Mouse (Mus musculus) lung, embryonic 16.5 days (tissue): Measurements from ENCODE around the gene Satb2. TPM values are rescaled to one million over a fixed set of nuclear protein-coding genes. Genes with fewer than 3 reads are reported as not detected.
"Not testable (repeated sequence)": the region's sequence is repeated elsewhere in the genome, so short reads cannot be mapped to it uniquely, and the experiment has no call there.

Experiments
- ATAC-seq: fragments of 200-750 bp; cut with Nextera tagmentation; 2 replicates; pipeline ENCODE4 v1.8.0; 2017; ENCODE audit warnings: low read depth, mild to moderate bottlenecking, moderate library complexity
- H3K27ac ChIP-seq: fragments of 300-500 bp; sonication (generic); 2 replicates; pipeline ENCODE4 v1.5.1; 2014; ENCODE audit warnings: mild to moderate bottlenecking, control low read depth, low read length
- H3K27me3 ChIP-seq: fragments of 300-500 bp; sonication (generic); 2 replicates; pipeline ENCODE4 v1.6.1; 2014; ENCODE audit warnings: low read depth, low read length, mixed read lengths; ENCODE audit not compliant: control insufficient read depth, insufficient read depth
- H3K36me3 ChIP-seq: fragments of 300-500 bp; sonication (generic); 2 replicates; pipeline ENCODE4 v1.6.1; 2014; ENCODE audit warnings: low read length; ENCODE audit not compliant: control insufficient read depth, insufficient read depth
- H3K4me1 ChIP-seq: fragments of 300-500 bp; sonication (generic); replicated peaks from 2 replicates; pipeline ENCODE4 v1.6.1; 2014; ENCODE audit warnings: low read length, mixed read lengths; ENCODE audit not compliant: control insufficient read depth, insufficient read depth
- H3K4me2 ChIP-seq: fragments of 300-500 bp; sonication (generic); 2 replicates; pipeline ENCODE4 v1.6.1; 2014; ENCODE audit warnings: low read depth, low read length, control low read depth
- H3K4me3 ChIP-seq: fragments of 300-500 bp; sonication (generic); 2 replicates; pipeline ENCODE4 v1.5.1; 2014; ENCODE audit warnings: mild to moderate bottlenecking, low read length, control low read depth
- H3K9ac ChIP-seq: fragments of 300-500 bp; sonication (generic); 2 replicates; pipeline ENCODE4 v1.6.1; 2014; ENCODE audit warnings: low read length, control low read depth
- H3K9me3 ChIP-seq: fragments of 300-500 bp; sonication (generic); 2 replicates; pipeline ENCODE4 v1.6.1; 2016; ENCODE audit warnings: low read length; ENCODE audit not compliant: control insufficient read depth
- WGBS: fragments of 180-500 bp; shearing (Covaris S2); extraction: QIAGEN DNeasy Blood & Tissue Kit; methylation state at CpG from one replicate; pipeline ENCODE4 v1.1.7; 2014; 5-methylcytosine and 5-hydroxymethylcytosine counted together
- polyA plus RNA-seq: library from polyadenylated mRNA; unstranded; fragments of >200 nt; fragmentation: Nextera tagmentation; extraction: Ambion mirVana; gene quantifications from 2 replicates; pipeline ENCODE4 v1.2.1, GENCODE M21; 2015

Gene Satb2
- polyA plus RNA-seq, 1 experiment from 2014 or later = 0.54 TPM

GRCm38 (mm10) chr1:56800611-56801010 lies 177.8 kb downstream of the Satb2 start:
- no peak for ATAC-seq
- H3K4me2 ChIP-seq = no peak overlapping the region
- H3K27me3 ChIP-seq = no peaks in the 10 kb centered on the region
- H3K9me3 ChIP-seq = no peaks in the 10 kb centered on the region
- no peak overlapping the region for H3K9ac ChIP-seq
- no peaks in the 10 kb centered on the region for H3K4me1 ChIP-seq
- 83% methylated on average over 7 of the region's 7 CpGs for WGBS
- H3K36me3 ChIP-seq = no peaks in the 10 kb centered on the region
- no peak overlapping the region for H3K4me3 ChIP-seq
- H3K27ac ChIP-seq = no peak overlapping the region

DNA sequence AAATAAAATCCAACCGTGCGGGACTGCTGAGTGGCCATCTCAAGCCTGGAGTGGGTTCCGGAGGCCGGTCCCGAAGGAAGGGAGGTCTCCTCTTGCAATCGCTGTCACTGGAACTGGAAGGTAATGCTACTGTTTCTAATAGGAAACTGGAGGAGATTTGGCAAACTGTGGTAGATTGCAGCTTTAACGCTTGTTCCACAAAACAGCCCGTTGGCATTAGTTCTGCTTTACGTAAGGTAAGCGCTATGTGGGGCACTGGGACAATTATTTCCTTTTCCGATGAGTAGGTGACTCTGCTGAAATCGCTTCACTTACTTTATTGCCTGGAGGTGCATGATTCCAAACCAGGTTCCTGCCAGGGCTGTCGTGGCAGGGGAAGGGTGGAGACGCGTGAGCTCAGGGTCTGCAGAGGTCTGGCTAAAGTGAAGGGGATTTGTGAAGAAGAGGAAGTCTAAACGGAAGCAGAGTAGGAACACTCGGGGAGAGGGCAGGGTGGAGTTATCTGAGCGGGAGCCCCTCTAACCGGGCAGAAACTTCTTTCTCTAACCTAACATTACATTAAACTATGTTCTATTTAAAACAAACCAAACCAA lies 183.3 kb downstream of the Satb2 start:
- H3K4me1 ChIP-seq = no peaks in the 10 kb centered on the region
- H3K27ac ChIP-seq = no peak overlapping the region
- H3K4me2 ChIP-seq = no peak overlapping the region
- no peaks in the 10 kb centered on the region for H3K27me3 ChIP-seq
- no peak for ATAC-seq
- H3K9ac ChIP-seq = no peak overlapping the region
- H3K9me3 ChIP-seq = no peaks in the 10 kb centered on the region
- no peak overlapping the region for H3K4me3 ChIP-seq
- H3K36me3 ChIP-seq = no peaks in the 10 kb centered on the region
- 80% methylated on average over 19 of the region's 19 CpGs for whole genome bisulfite sequencing

DNA sequence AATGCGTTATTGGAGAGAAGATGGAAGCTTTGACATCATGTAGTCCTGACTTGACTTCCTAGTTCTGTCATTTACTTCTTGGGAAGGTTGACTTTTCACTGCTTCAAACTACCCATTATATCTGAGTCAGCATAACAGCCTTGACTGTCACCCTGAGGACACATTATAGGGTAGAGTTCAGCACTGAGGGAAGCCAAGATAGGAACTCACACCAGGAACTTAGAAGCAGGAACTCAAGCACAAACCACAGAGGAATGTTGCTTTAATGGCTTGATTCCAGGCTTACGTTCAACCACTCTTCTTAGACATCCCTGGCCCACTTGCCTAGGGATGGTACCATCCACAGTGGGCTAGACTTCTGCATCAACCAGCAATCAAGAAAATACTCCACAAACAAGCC lies 188.8 kb downstream of the Satb2 start:
- Histone ChIP-seq H3K27me3 (no peaks in the 10 kb centered on the region), H3K4me1 (no peaks in the 10 kb centered on the region), H3K27ac (no peak overlapping the region), H3K36me3 (no peaks in the 10 kb centered on the region), H3K9ac (no peak overlapping the region), H3K4me3 (no peak overlapping the region), H3K4me2 (no peak overlapping the region), H3K9me3 (no peaks in the 10 kb centered on the region)
- 77% methylated on average over 2 of the region's 2 CpGs for WGBS
- no peak for ATAC-seq

DNA sequence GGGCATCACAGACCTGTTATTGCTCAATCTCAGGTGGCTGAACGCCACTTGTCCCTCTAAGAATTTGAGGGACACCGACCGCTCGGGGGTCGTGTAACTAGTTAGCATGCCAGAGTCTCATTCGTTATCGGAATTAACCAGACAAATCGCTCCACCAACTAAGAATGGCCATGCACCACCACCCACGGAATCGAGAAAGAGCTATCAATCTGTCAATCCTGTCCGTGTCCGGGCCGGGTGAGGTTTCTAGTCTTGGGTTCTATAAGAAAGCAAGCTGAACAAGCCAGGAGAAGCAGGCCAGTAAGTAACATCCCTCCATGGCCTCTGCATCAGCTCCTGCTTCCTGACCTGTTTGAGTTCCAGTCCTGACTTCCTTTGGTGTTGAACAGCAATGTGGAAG lies 196.3 kb downstream of the Satb2 start:
- H3K4me1 ChIP-seq, H3K9ac ChIP-seq, H3K9me3 ChIP-seq, H3K36me3 ChIP-seq, H3K4me3 ChIP-seq, H3K27me3 ChIP-seq, H3K4me2 ChIP-seq, H3K27ac ChIP-seq: not testable (repeated sequence)
- peak; percentile 77; the same call in 1 of the 2 replicates for ATAC-seq
- WGBS = 87% methylated on average over 13 of the region's 13 CpGs

DNA sequence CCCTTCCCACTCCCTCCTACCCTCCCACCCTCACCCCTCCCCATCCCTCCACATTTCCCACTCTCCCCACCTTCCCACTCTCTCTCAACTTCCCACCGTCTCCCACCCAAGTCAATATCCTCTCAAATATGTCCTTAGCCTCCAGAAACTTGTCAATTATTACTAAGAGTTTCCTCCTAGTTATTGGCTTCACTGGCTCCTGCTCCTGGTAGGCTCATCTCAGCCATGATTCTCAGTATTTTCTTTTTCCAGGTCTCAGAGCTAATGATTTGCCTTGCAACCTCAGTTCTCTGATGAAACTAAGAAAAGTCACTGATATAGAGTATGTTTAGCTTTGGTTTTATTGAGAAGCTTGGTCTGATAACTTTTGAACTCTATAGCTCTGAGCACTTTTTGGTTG lies 214.2 kb downstream of the Satb2 start:
- Histone ChIP-seq H3K4me2 (no peak overlapping the region), H3K9me3 (no peaks in the 10 kb centered on the region), H3K4me1 (no peaks in the 10 kb centered on the region), H3K27ac (no peak overlapping the region), H3K27me3 (no peaks in the 10 kb centered on the region), H3K4me3 (no peak overlapping the region), H3K36me3 (no peaks in the 10 kb centered on the region), H3K9ac (no peak overlapping the region)
- no peak for ATAC-seq
- WGBS = 64% methylated on average over 1 of the region's 1 CpGs

DNA sequence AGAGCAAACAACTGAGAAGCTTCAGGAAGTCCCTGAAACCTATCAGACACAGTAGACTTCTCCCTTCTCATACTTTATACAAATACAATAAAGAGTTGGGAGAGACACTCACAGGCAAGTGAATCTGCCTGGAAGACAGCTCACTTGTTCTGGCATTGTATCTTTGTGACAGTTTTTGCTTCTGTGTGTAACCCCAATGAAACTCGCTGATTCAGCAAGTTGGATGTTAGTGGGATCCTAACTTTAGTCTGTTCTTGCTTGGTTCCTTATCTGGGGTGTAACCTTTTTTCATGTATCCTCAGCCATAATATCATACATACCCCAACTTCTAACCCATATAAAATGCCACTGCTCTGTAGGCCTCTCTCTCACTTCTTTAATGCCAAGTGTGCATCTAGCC lies 216.9 kb downstream of the Satb2 start:
- no peak overlapping the region for H3K4me2 ChIP-seq
- no peaks in the 10 kb centered on the region for H3K9me3 ChIP-seq
- no peak overlapping the region for H3K9ac ChIP-seq
- no peaks in the 10 kb centered on the region for H3K27me3 ChIP-seq
- no peak overlapping the region for H3K27ac ChIP-seq
- H3K4me3 ChIP-seq = no peak overlapping the region
- 84% methylated on average over 1 of the region's 1 CpGs for WGBS
- H3K4me1 ChIP-seq = no peaks in the 10 kb centered on the region
- no peak for ATAC-seq
- no peaks in the 10 kb centered on the region for H3K36me3 ChIP-seq

DNA sequence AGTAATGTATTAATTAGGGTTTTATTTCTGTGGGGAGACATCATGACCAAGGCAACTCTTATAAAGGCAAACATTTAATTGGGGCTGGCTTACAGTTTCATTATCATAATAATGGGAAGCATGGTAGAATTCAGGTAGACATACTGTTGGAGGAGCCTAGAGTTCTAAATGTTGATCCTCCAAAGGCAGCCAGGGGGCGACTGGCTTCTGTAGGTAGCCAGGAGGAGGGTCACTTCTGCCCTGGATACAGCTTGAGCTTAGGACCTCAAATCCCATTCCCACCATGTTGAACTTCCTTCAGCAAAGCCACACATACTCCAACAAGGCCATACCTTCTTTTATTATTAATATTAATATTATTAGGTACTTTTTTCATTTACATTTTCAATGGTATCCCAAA lies 225.2 kb downstream of the Satb2 start:
- H3K4me3 ChIP-seq = no peak overlapping the region
- no peak overlapping the region for H3K27ac ChIP-seq
- WGBS = 25% methylated on average over 1 of the region's 1 CpGs
- H3K9me3 ChIP-seq = no peaks in the 10 kb centered on the region
- ATAC-seq = no peak
- no peak overlapping the region for H3K9ac ChIP-seq
- H3K27me3 ChIP-seq = no peaks in the 10 kb centered on the region
- H3K4me1 ChIP-seq = no peaks in the 10 kb centered on the region
- H3K36me3 ChIP-seq = no peaks in the 10 kb centered on the region
- H3K4me2 ChIP-seq = no peak overlapping the region

DNA sequence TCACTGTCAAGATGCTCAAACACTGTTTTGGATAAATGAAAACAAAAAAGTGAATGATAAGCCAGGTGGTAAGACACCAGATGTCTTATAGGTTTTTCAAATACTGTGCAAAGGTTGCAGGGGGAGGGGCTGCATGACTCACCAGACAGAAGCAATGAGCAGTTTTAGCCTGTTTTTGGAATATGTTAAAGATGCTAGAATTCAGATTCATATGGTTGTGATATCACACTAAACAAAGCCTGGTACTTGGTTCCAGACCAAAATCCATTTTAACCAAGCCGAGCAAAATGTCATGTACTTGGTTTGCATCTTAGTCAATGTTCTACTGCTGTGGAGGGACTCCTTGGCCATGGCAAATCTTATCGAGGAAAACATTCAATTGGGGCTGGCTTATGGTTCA lies 227.8 kb downstream of the Satb2 start:
- ATAC-seq = no peak
- Histone ChIP-seq H3K27ac (no peak overlapping the region), H3K9me3 (no peaks in the 10 kb centered on the region), H3K4me3 (no peak overlapping the region), H3K4me2 (no peak overlapping the region), H3K9ac (no peak overlapping the region), H3K4me1 (no peaks in the 10 kb centered on the region), H3K36me3 (no peaks in the 10 kb centered on the region), H3K27me3 (no peaks in the 10 kb centered on the region)
- 85% methylated on average over 2 of the region's 2 CpGs for WGBS

GRCm38 (mm10) chr1:56749629-56750311 lies 228.7 kb downstream of the Satb2 start:
- Histone ChIP-seq H3K4me2 (no peak overlapping the region), H3K27me3 (no peaks in the 10 kb centered on the region), H3K27ac (no peak overlapping the region), H3K4me3 (no peak overlapping the region), H3K9ac (no peak overlapping the region), H3K9me3 (no peaks in the 10 kb centered on the region), H3K36me3 (no peaks in the 10 kb centered on the region), H3K4me1 (no peaks in the 10 kb centered on the region)
- WGBS = 78% methylated on average over 16 of the region's 16 CpGs
- ATAC-seq = no peak
